Mouse (Mus musculus) heart, adult 2 months (tissue): Measurements from ENCODE around the gene Dnase2b.

Experiments
- CTCF ChIP-seq: fragments of 200-600 bp; IDR thresholded peaks from 2 replicates; pipeline ENCODE4 v1.8.1; 2022; ENCODE audit warnings: antibody characterized with exemption, mild to moderate bottlenecking, moderate library complexity
- EP300 ChIP-seq: fragments of 200-500 bp; IDR thresholded peaks from 2 replicates; pipeline ENCODE4 v1.6.1; 2011; ENCODE audit warnings: low read depth, low read length, control low read depth; ENCODE audit not compliant: insufficient read depth
- POLR2A ChIP-seq: fragments of 200-500 bp; IDR thresholded peaks from 2 replicates; pipeline ENCODE4 v1.6.1; 2011; ENCODE audit warnings: mild to moderate bottlenecking, low read depth, low read length, control low read depth; ENCODE audit not compliant: insufficient read depth

DNA sequence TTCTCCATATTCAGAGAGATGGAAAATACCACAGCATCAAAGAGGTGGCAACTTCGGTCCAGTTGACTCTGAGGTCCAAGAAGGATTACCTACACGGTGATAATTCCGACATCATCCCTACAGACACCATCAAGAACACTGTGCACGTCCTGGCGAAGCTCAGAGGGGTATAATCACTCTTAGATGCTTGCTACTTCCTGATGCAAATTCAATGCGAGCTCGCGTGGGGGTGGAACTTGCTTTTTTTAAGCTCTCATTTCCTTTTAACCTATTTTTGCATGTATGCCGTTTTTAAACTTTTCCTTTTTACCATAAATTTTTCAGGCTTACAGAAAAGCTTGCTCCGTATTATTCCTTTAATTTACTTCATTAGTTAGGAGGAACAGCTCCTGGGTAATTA is 5.1 kb downstream of the Dnase2b start:
- no peak for TF ChIP-seq EP300
- no peak for TF ChIP-seq CTCF
- no peak for TF ChIP-seq POLR2A
